Mouse (Mus musculus) embryonic fibroblast, embryonic 13.5 days (primary cell): Measurements from ENCODE around the gene Tbx5.

Experiments
- CTCF ChIP-seq: IDR thresholded peaks from 2 replicates; pipeline ENCODE4 v1.5.1; 2011; ENCODE audit warnings: mild to moderate bottlenecking, control low read depth, low read length, moderate library complexity, borderline replicate concordance; ENCODE audit not compliant: insufficient read depth
- POLR2A ChIP-seq: IDR thresholded peaks from 2 replicates; pipeline ENCODE4 v1.6.1; 2011; ENCODE audit warnings: low read depth, mild to moderate bottlenecking, control low read depth, low read length, moderate library complexity

- TF ChIP-seq CTCF (no peak), POLR2A (no peak)
These were observed 6.0 kb downstream of the Tbx5 start for GRCm38 (mm10) chr5:119838441-119838840.
